Mouse (Mus musculus): ENCODE results near the gene Nfe2l2.

Nfe2l2 gene

GRCm38 (mm10) chr2:75704234-75705161 is at the start of gene Nfe2l2:
Gene Nfe2l2 (minus strand): TSS chr2:75704641.
- in situ Hi-C loops (cut with MboI; ENCODE audit: unreplicated experiment in 2 of 2): loop anchor here in 1 of 2 experiments (10.0 kb wide), 1 partner anchor 50 kb away; the partner anchor contains the start of gene Hnrnpa3

GRCm38 (mm10) chr2:75752306-75753175 is 48.1 kb upstream of the Nfe2l2 start:
- in situ Hi-C loops (cut with MboI; ENCODE audit: unreplicated experiment in 2 of 2): loop anchor here in 1 of 2 experiments (25.0 kb wide), 1 partner anchor 1065 kb away; the partner anchor contains the start of genes Hoxd10, Hoxd11, Hoxd12 and Hoxd9

- in situ Hi-C loops (cut with MboI; ENCODE audit: unreplicated experiment in 2 of 2): loop anchor here in 1 of 2 experiments (25.0 kb wide), 1 partner anchor 1065 kb away; the partner anchor contains the start of genes Hoxd10, Hoxd11, Hoxd12 and Hoxd9
These were observed 47.5 kb upstream of the Nfe2l2 start for GRCm38 (mm10) chr2:75751896-75752295.

- in situ Hi-C loops (cut with MboI; ENCODE audit: unreplicated experiment in 2 of 2): loop anchor here in 1 of 2 experiments (25.0 kb wide), 1 partner anchor 1064 kb away; the partner anchor contains the start of genes Hoxd10, Hoxd11, Hoxd12 and Hoxd9
These were observed 46.4 kb upstream of the Nfe2l2 start for GRCm38 (mm10) chr2:75750869-75751268.

GRCm38 (mm10) chr2:75750043-75750718 is 45.7 kb upstream of the Nfe2l2 start:
- in situ Hi-C loops (cut with MboI; ENCODE audit: unreplicated experiment in 2 of 2): loop anchor here in 1 of 2 experiments (25.0 kb wide), 1 partner anchor 1063 kb away; the partner anchor contains the start of genes Hoxd10, Hoxd11, Hoxd12 and Hoxd9

GRCm38 (mm10) chr2:75748841-75749240 is 44.4 kb upstream of the Nfe2l2 start:
- in situ Hi-C loops (cut with MboI; ENCODE audit: unreplicated experiment in 2 of 2): no loop called here

GRCm38 (mm10) chr2:75737006-75737503 is 32.6 kb upstream of the Nfe2l2 start:
- in situ Hi-C loops (cut with MboI; ENCODE audit: unreplicated experiment in 2 of 2): no loop called here

GRCm38 (mm10) chr2:75734196-75734865 is 29.9 kb upstream of the Nfe2l2 start:
- in situ Hi-C loops (cut with MboI; ENCODE audit: unreplicated experiment in 2 of 2): no loop called here

- in situ Hi-C loops (cut with MboI; ENCODE audit: unreplicated experiment in 2 of 2): no loop called here
These were observed 28.7 kb upstream of the Nfe2l2 start for GRCm38 (mm10) chr2:75733177-75733576.

GRCm38 (mm10) chr2:75731929-75732328 is 27.5 kb upstream of the Nfe2l2 start:
- in situ Hi-C loops (cut with MboI; ENCODE audit: unreplicated experiment in 2 of 2): no loop called here

GRCm38 (mm10) chr2:75731233-75731651 is 26.8 kb upstream of the Nfe2l2 start:
- in situ Hi-C loops (cut with MboI; ENCODE audit: unreplicated experiment in 2 of 2): no loop called here

GRCm38 (mm10) chr2:75730052-75730451 is 25.6 kb upstream of the Nfe2l2 start:
- in situ Hi-C loops (cut with MboI; ENCODE audit: unreplicated experiment in 2 of 2): no loop called here

GRCm38 (mm10) chr2:75724863-75725445 is 20.5 kb upstream of the Nfe2l2 start:
- in situ Hi-C loops (cut with MboI; ENCODE audit: unreplicated experiment in 2 of 2): loop anchor here in 1 of 2 experiments (10.0 kb wide), 1 partner anchor 50 kb away; no protein-coding TSS in a partner anchor

- in situ Hi-C loops (cut with MboI; ENCODE audit: unreplicated experiment in 2 of 2): loop anchor here in 1 of 2 experiments (10.0 kb wide), 1 partner anchor 51 kb away; no protein-coding TSS in a partner anchor
These were observed 19.0 kb upstream of the Nfe2l2 start for GRCm38 (mm10) chr2:75723481-75723880.

- in situ Hi-C loops (cut with MboI; ENCODE audit: unreplicated experiment in 2 of 2): loop anchor here in 1 of 2 experiments (10.0 kb wide), 1 partner anchor 52 kb away; no protein-coding TSS in a partner anchor
These were observed 18.5 kb upstream of the Nfe2l2 start for GRCm38 (mm10) chr2:75722893-75723292.

GRCm38 (mm10) chr2:75720236-75721027 is 16.0 kb upstream of the Nfe2l2 start:
- in situ Hi-C loops (cut with MboI; ENCODE audit: unreplicated experiment in 2 of 2): loop anchor here in 1 of 2 experiments (10.0 kb wide), 1 partner anchor 54 kb away; no protein-coding TSS in a partner anchor

GRCm38 (mm10) chr2:75719331-75719869 is 15.0 kb upstream of the Nfe2l2 start:
- in situ Hi-C loops (cut with MboI; ENCODE audit: unreplicated experiment in 2 of 2): loop anchor here in 1 of 2 experiments (10.0 kb wide), 1 partner anchor 45 kb away; no protein-coding TSS in a partner anchor

Data from v-Abl transformed pro-B cells (cell line).